ENCODE assay signal across 28 mouse cellular contexts in the genomic region with DNA sequence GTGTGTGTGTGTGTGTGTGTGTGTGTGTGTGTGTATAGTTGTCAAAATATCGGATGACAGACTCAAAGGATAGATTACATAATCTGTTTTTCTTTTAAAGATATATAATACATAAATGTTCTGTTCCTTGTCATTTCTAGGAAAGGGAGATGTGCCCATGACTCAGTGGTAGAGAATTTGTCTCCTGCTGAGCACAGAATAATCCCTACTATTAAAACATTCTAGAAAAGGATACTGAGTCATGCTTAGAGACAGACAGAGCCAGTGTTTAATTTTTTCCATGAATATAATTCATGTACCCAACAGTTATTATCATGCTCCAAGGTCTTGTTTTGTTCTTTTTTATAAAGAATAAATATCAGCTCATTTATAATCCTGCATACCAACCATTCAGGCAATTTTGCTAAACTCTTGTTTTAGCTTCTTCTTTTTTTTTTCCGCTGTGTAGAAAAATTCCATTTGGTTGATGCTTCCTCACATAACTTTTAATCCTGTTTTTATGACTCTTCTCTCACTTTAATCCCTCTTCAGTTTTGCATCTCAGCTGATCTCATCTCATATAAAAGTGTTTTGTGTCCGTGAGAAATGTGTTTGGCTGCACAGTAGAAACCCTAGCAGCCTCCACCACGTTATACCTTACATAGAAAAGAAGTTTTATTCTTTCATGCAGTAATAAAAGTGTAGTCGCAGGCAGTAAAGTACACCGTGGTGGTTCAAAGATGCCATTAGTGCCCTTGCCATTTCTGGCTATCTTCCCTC.
DNase-seq lines count a peak whose midpoint lies in the region; ATAC-seq and TF ChIP-seq lines count a peak whose summit lies in the region.
"Had no signal": no experiment of that assay in that cellular context is flagged by ENCODE, and none has a peak within 500 bp of the region (broad histone marks: within the 10 kb centered on the region; RNA-seq: fewer than 3 reads in every experiment).

No protein-coding gene starts in this region.

- H3K9ac ChIP-seq in midbrain, embryonic 11.5 days (ENCODE audit: low read length), result no peak overlapping the region
- no peak overlapping the region for H3K9ac ChIP-seq in midbrain, embryonic 14.5 days (replicated peaks; ENCODE audit: low read length)
- H3K9ac ChIP-seq: embryonic facial prominence, embryonic 13.5 days; forebrain, postnatal 0 days; heart, embryonic 13.5 days; hindbrain, embryonic 12.5 days; hindbrain, embryonic 15.5 days had no signal

- no peaks in the 10 kb centered on the region for H3K9me3 ChIP-seq in midbrain, embryonic 11.5 days (ENCODE audit: control insufficient read depth, low read length)
- H3K9me3 ChIP-seq in midbrain, embryonic 14.5 days (ENCODE audit: control insufficient read depth, low read length), result no peaks in the 10 kb centered on the region
- H3K9me3 ChIP-seq: embryonic facial prominence, embryonic 10.5 days; embryonic facial prominence, embryonic 13.5 days; forebrain, embryonic 10.5 days; heart, embryonic 10.5 days; heart, embryonic 13.5 days; hindbrain, embryonic 12.5 days; hindbrain, embryonic 15.5 days had no signal

- no peak overlapping the region for H3K27ac ChIP-seq in midbrain, embryonic 11.5 days (ENCODE audit: low read depth, low read length)
- H3K27ac ChIP-seq in midbrain, embryonic 14.5 days (replicated peaks; ENCODE audit: low read depth, low read length), result no peak overlapping the region
- peak overlapping the region; percentile 90 for H3K27ac ChIP-seq in embryonic fibroblast, embryonic 13.5 days (ENCODE audit: insufficient read depth, low read length)
- no peak overlapping the region for H3K27ac ChIP-seq in cerebellum, adult 2 months (ENCODE audit: insufficient read depth, low read length)
- H3K27ac ChIP-seq: embryonic facial prominence, embryonic 10.5 days; embryonic facial prominence, embryonic 13.5 days; forebrain, embryonic 10.5 days; heart, embryonic 10.5 days; heart, embryonic 13.5 days; hindbrain, embryonic 12.5 days; hindbrain, embryonic 15.5 days had no signal

- no peak for ATAC-seq in midbrain, embryonic 11.5 days (ENCODE audit: low FRiP score)
- no peak for ATAC-seq in midbrain, embryonic 14.5 days (ENCODE audit: low FRiP score, low TSS enrichment)
- peak; percentile 81 for ATAC-seq in Patski
- ATAC-seq: CD4-positive, CD25-positive, alpha-beta regulatory T cell, adult 4 months; forebrain, embryonic 14.5 days; forebrain, postnatal 0 days; intestine, postnatal 0 days had no signal

- no peaks in the 10 kb centered on the region for H3K36me3 ChIP-seq in midbrain, embryonic 11.5 days (ENCODE audit: control insufficient read depth, insufficient read depth, low read length)
- no peaks in the 10 kb centered on the region for H3K36me3 ChIP-seq in midbrain, embryonic 14.5 days (ENCODE audit: control insufficient read depth, insufficient read depth, low read length)
- H3K36me3 ChIP-seq: embryonic facial prominence, embryonic 10.5 days; embryonic facial prominence, embryonic 13.5 days; forebrain, embryonic 10.5 days; heart, embryonic 10.5 days; heart, embryonic 13.5 days; hindbrain, embryonic 12.5 days; hindbrain, embryonic 15.5 days had no signal

- in situ Hi-C loops in Patski (cut with MboI; ENCODE audit: low pct_unique_long_range_greater_than_20kb), result no loop called here

- no peak overlapping the region for H3K4me2 ChIP-seq in midbrain, embryonic 11.5 days
- no peak overlapping the region for H3K4me2 ChIP-seq in midbrain, embryonic 14.5 days (ENCODE audit: low read length)
- H3K4me2 ChIP-seq: embryonic facial prominence, embryonic 13.5 days; heart, embryonic 13.5 days; hindbrain, embryonic 12.5 days; hindbrain, embryonic 15.5 days had no signal

- POLR2A ChIA-PET in Patski (lab: Charles Lee), result no interaction called here

- CTCF ChIA-PET in Patski (lab: Charles Lee), result interaction anchor here (0.8 to 1.3 kb wide), 3 partner anchors 15 to 29 kb away, joined by 3 to 4 read pairs (median 3); no protein-coding TSS in a partner anchor

- H3K4me1 ChIP-seq in midbrain, embryonic 11.5 days (ENCODE audit: control insufficient read depth, insufficient read depth, low read length), result no peaks in the 10 kb centered on the region
- no peaks in the 10 kb centered on the region for H3K4me1 ChIP-seq in midbrain, embryonic 14.5 days (ENCODE audit: control insufficient read depth, insufficient read depth, low read length)
- H3K4me1 ChIP-seq in embryonic fibroblast, embryonic 13.5 days (ENCODE audit: control insufficient read depth, insufficient read depth, low read length), result no peaks in the 10 kb centered on the region; the same call in none of the 2 replicates
- no peaks in the 10 kb centered on the region for H3K4me1 ChIP-seq in cerebellum, adult 2 months (ENCODE audit: control insufficient read depth, insufficient read depth, low read length)
- H3K4me1 ChIP-seq: embryonic facial prominence, embryonic 10.5 days; embryonic facial prominence, embryonic 13.5 days; forebrain, embryonic 10.5 days; heart, embryonic 10.5 days; heart, embryonic 13.5 days; hindbrain, embryonic 12.5 days; hindbrain, embryonic 15.5 days had no signal

- no peak for TF ChIP-seq CTCF in Patski (IDR thresholded peaks at IDR 0.05)
- TF ChIP-seq CTCF in embryonic fibroblast, embryonic 13.5 days (IDR thresholded peaks at IDR 0.05; ENCODE audit: borderline replicate concordance, insufficient read depth, low read length), result no peak
- TF ChIP-seq CTCF in cerebellum, adult 2 months (IDR thresholded peaks at IDR 0.05; ENCODE audit: borderline replicate concordance, insufficient read depth, low read depth, low read length), result no peak

- TF ChIP-seq POLR2A in embryonic fibroblast, embryonic 13.5 days (IDR thresholded peaks at IDR 0.05; ENCODE audit: low read depth, low read length), result no peak
- no peak for TF ChIP-seq POLR2A in cerebellum, adult 2 months (IDR thresholded peaks at IDR 0.05; ENCODE audit: borderline replicate concordance, insufficient read depth, low read length)

- WGBS in midbrain, embryonic 11.5 days, result 70% methylated on average over 6 of the region's 6 CpGs
- WGBS in midbrain, embryonic 14.5 days, result 61% methylated on average over 6 of the region's 6 CpGs
- 67% methylated on average over 6 of the region's 6 CpGs for WGBS in cerebellum, adult 2 months

- no peaks in the 10 kb centered on the region for H3K27me3 ChIP-seq in midbrain, embryonic 11.5 days (ENCODE audit: control insufficient read depth, insufficient read depth, low read length)
- no peaks in the 10 kb centered on the region for H3K27me3 ChIP-seq in midbrain, embryonic 14.5 days (ENCODE audit: control insufficient read depth, insufficient read depth, low read length)
- no peaks in the 10 kb centered on the region for H3K27me3 ChIP-seq in Patski
- no peaks in the 10 kb centered on the region for H3K27me3 ChIP-seq in cerebellum, adult 2 months (ENCODE audit: control insufficient read depth, insufficient read depth, low read length)
- H3K27me3 ChIP-seq: embryonic facial prominence, embryonic 13.5 days; heart, embryonic 13.5 days; hindbrain, embryonic 12.5 days; hindbrain, embryonic 15.5 days had no signal

- DNase-seq in midbrain, embryonic 11.5 days (ENCODE audit: low spot score, missing footprints), result peak; percentile 83
- DNase-seq in midbrain, embryonic 14.5 days, result no peak
- peak; percentile 82 for DNase-seq in Patski (ENCODE audit: low read depth, low spot score)
- DNase-seq in cerebellum, adult 2 months, result no peak
- DNase-seq in cerebellum, postnatal 36 days, result no peak
- DNase-seq in thymus, adult 18-20 months, result no peak
- DNase-seq: adrenal gland, adult 2 months; adrenal gland, postnatal 14 days; B cell, adult 2 months; cerebellum, adult 18-20 months; cerebellum, adult 9-11 months; cerebellum, postnatal 25 days; embryo, embryonic 11 days; forebrain, postnatal 0 days; gastrocnemius, postnatal 25 days; heart, adult 18-20 months; heart, postnatal 14 days had no signal

- no peak overlapping the region for H3K4me3 ChIP-seq in midbrain, embryonic 11.5 days (ENCODE audit: low read depth, low read length)
- H3K4me3 ChIP-seq in midbrain, embryonic 14.5 days (replicated peaks; ENCODE audit: low read depth, low read length), result no peak overlapping the region
- no peak overlapping the region for H3K4me3 ChIP-seq in embryonic fibroblast, embryonic 13.5 days (ENCODE audit: insufficient read depth, low read length)
- H3K4me3 ChIP-seq in cerebellum, adult 2 months (replicated peaks; ENCODE audit: insufficient read depth, low read depth, low read length), result no peak overlapping the region
- H3K4me3 ChIP-seq: embryonic facial prominence, embryonic 10.5 days; embryonic facial prominence, embryonic 13.5 days; forebrain, embryonic 10.5 days; heart, embryonic 10.5 days; heart, embryonic 13.5 days; hindbrain, embryonic 12.5 days; hindbrain, embryonic 15.5 days had no signal

Comparison
In these comparisons a context has a peak if more than half of its experiments do, and no peak if none do; other contexts are left out.
1. DNase-seq: peak in midbrain, embryonic 11.5 days (single experiment) and Patski (single experiment); none in midbrain, embryonic 14.5 days (single experiment), cerebellum, adult 2 months (0 of 2), cerebellum, postnatal 36 days (0 of 2) and thymus, adult 18-20 months (0 of 2).